Mouse (Mus musculus) ZHBTc4 (cell line): ENCODE data around the gene Hdac4.

ENCODE experiments used
- DNase-seq: peaks from one replicate; pipeline ENCODE4 v3.0.0-alpha.2; 2011; ENCODE audit warnings: low read depth, low spot score

Hdac4 gene

GRCm38 (mm10) chr1:92130470-92131100 is 64.9 kb downstream of the Hdac4 start:
- no peak for DNase-seq

- DNase-seq = no peak
Measured at GRCm38 (mm10) chr1:92129751-92130150, 65.7 kb downstream of the Hdac4 start.

- DNase-seq = no peak
Measured at GRCm38 (mm10) chr1:92127785-92128184, 67.7 kb downstream of the Hdac4 start.

- DNase-seq = no peak
Measured at GRCm38 (mm10) chr1:92127366-92127765, 68.1 kb downstream of the Hdac4 start.

- DNase-seq = no peak
Measured at GRCm38 (mm10) chr1:92124497-92125201, 70.8 kb downstream of the Hdac4 start.

- peak; percentile 30 for DNase-seq
Measured at GRCm38 (mm10) chr1:92119303-92119702, 76.2 kb downstream of the Hdac4 start.

- DNase-seq = no peak
Measured at GRCm38 (mm10) chr1:92117597-92117996, 77.9 kb downstream of the Hdac4 start.

GRCm38 (mm10) chr1:92116169-92116568 is 79.3 kb downstream of the Hdac4 start:
- no peak for DNase-seq

- DNase-seq = no peak
Measured at GRCm38 (mm10) chr1:92114091-92114490, 81.4 kb downstream of the Hdac4 start.

GRCm38 (mm10) chr1:92113243-92114009 is 82.1 kb downstream of the Hdac4 start:
- DNase-seq = peak; percentile 26

- no peak for DNase-seq
Measured at GRCm38 (mm10) chr1:92112591-92112990, 82.9 kb downstream of the Hdac4 start.

GRCm38 (mm10) chr1:92111551-92111950 is 83.9 kb downstream of the Hdac4 start:
- no peak for DNase-seq

GRCm38 (mm10) chr1:92111026-92111425 is 84.5 kb downstream of the Hdac4 start:
- DNase-seq = no peak

- no peak for DNase-seq
Measured at GRCm38 (mm10) chr1:92109221-92109620, 86.3 kb downstream of the Hdac4 start.

- DNase-seq = no peak
Measured at GRCm38 (mm10) chr1:92108556-92108955, 86.9 kb downstream of the Hdac4 start.

GRCm38 (mm10) chr1:92107996-92108395 is 87.5 kb downstream of the Hdac4 start:
- DNase-seq = no peak

GRCm38 (mm10) chr1:92107521-92107920 is 88.0 kb downstream of the Hdac4 start:
- DNase-seq = no peak

GRCm38 (mm10) chr1:92106486-92107160 is 88.9 kb downstream of the Hdac4 start:
- no peak for DNase-seq

GRCm38 (mm10) chr1:92104718-92105117 is 90.8 kb downstream of the Hdac4 start:
- DNase-seq = no peak

GRCm38 (mm10) chr1:92103971-92104370 is 91.5 kb downstream of the Hdac4 start:
- DNase-seq = no peak

- no peak for DNase-seq
Measured at GRCm38 (mm10) chr1:92103377-92103776, 92.1 kb downstream of the Hdac4 start.

- DNase-seq = no peak
Measured at GRCm38 (mm10) chr1:92102825-92103224, 92.7 kb downstream of the Hdac4 start.
